Mouse (Mus musculus): Measurements from ENCODE around the gene Mlycd. TPM values are rescaled to one million over a fixed set of nuclear protein-coding genes. Genes with fewer than 3 reads are reported as not detected.

Mlycd gene
- polyA plus RNA-seq, 1 experiment from 2014 or later: 15.8 TPM

DNA sequence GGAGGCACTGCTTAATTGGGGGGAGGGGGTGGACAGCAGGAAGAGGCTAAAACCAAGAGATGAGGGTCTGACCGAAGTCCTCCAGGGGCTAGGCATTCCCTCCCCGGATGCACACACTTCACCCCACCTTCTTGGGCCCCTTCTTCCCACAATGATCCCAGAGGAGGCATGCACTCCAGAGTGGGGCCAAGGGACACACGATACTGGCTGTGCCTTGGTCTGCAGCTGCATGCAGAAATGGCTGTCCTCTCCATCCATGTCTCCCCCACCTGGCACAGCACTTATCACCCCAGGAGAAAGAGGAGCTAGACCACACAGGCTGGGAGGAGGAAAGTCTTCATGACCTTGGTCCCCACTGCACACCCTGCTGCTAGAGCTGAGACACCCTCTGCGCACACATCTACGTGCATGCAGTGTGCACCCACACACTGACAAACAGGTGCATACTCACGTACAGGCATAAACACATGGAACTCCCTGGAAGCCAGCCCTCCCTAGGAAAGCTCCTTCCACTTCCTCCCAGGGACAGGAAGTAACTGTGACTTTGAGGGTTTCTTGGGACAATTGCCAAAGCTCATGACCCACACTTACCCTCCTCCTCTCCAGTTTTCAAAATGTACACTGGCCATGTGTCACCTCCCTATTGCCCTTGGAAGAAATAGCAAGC, 31.5 kb downstream of the Mlycd start:
- H3K27ac ChIP-seq (replicated peaks): no peak overlapping the region; the same call in 1 of the 2 replicates
- H3K9me3 ChIP-seq (replicated peaks): no peaks in the 10 kb centered on the region
- H3K4me2 ChIP-seq: no peak overlapping the region
- no peaks in the 10 kb centered on the region for H3K36me3 ChIP-seq
- WGBS: 87% methylated on average over 6 of the region's 6 CpGs
- ATAC-seq (ENCODE audit: low FRiP score): no peak
- H3K9ac ChIP-seq (replicated peaks): no peak overlapping the region
- no peak overlapping the region for H3K4me3 ChIP-seq (replicated peaks)
- H3K27me3 ChIP-seq (replicated peaks): no peaks in the 10 kb centered on the region
- H3K4me1 ChIP-seq: peaks cover 12% of the 10 kb centered on the region; the same call in 1 of the 2 replicates

DNA sequence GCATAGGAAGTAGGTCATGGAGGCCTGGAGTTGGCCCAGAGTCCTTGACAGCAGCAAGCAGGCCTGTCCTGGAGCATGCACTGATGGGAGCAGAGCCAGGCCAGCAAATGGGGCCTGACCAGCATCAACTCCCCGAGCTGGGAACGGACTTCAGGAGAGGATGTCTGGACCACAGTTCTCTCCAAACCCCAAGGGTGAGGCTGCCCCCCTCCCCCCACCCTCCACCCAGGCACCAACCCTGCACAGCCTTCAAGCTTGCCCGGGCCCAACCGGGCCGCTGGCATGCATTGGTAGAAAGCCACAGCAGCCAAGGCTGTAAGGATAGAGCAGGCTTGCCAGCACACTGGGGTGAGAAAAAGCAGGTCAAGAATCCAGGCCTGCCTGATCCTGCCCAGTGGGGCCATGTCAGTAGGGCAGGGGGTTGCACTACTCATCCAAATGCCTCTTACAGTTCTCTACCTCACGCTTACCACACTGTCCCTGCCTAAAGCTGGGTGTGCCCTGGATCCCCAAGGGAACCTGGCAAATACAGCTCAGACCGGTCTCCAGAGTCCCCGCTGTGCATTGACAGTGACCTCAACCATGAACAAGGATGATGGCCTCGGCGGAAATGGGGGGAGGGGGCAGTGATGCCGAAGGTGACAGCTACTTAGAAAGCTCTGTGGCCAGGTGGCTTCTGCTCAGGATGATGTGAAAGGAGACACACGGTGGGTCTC, 33.1 kb downstream of the Mlycd start:
- Histone ChIP-seq H3K4me2 (no peak overlapping the region), H3K4me3 (replicated peaks) (no peak overlapping the region), H3K36me3 (no peaks in the 10 kb centered on the region), H3K27ac (replicated peaks) (no peak overlapping the region), H3K9ac (replicated peaks) (no peak overlapping the region), H3K27me3 (replicated peaks) (no peaks in the 10 kb centered on the region), H3K9me3 (replicated peaks) (no peaks in the 10 kb centered on the region), H3K4me1 (no peaks in the 10 kb centered on the region)
- 85% methylated on average over 12 of the region's 12 CpGs for WGBS
- ATAC-seq (ENCODE audit: low FRiP score): no peak

DNA sequence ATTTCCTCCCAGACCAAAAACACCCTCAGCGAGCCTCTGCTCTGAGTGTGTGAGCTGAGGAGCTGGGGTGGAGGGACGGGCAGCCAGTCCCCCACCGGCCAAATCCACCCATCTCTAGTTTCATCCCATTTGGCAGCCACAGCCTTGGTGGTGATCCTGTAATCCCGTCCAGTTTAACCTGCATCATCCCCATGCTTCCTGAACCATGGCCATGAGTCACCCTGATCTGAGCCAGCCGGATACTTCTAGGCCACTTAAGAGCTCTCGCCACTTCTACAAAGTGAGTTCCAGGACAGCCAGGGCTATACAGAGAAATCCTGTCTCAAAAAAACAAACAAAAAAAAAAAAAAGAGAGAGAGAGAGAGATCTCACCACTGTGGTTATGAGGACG, 33.7 kb downstream of the Mlycd start:
- WGBS: 85% methylated on average over 7 of the region's 7 CpGs

DNA sequence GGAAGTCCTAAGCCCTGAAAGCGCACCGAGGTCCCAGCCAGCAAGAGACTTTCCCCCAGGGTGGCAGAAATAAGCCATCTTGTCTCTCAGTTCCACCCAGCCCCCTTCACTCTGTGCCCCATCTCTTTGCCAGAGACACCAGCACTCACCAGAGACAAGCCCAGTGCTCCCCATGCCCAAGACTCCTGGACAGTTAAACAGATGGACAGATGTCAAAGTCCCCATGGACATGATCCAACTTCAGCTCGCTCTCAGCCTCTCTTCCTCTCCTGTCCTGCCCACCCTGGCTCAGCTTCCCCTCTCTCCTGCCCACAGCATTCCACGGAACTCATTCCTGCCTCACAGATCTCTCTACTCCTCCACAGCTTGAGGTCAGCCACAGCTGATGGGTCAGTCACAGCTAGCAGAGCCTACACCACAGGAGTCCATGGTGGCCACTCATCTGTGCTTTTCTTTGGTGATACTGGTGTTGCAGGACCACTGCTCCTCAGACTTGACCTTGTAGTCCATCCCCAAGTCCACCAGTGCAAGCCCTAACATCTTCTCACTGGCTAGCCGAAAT, 34.2 kb downstream of the Mlycd start:
- ATAC-seq (ENCODE audit: low FRiP score): no peak
- H3K27me3 ChIP-seq (replicated peaks): no peaks in the 10 kb centered on the region
- no peaks in the 10 kb centered on the region for H3K36me3 ChIP-seq
- H3K4me2 ChIP-seq: no peak overlapping the region
- no peak overlapping the region for H3K9ac ChIP-seq (replicated peaks)
- 77% methylated on average over 5 of the region's 5 CpGs for WGBS
- H3K4me3 ChIP-seq (replicated peaks): no peak overlapping the region
- H3K4me1 ChIP-seq: no peaks in the 10 kb centered on the region
- H3K9me3 ChIP-seq (replicated peaks): no peaks in the 10 kb centered on the region
- no peak overlapping the region for H3K27ac ChIP-seq (replicated peaks)

More for the DNA sequence above, 33.7 kb downstream of the Mlycd start:
- Histone ChIP-seq H3K36me3 (no peaks in the 10 kb centered on the region), H3K27ac (replicated peaks) (no peak overlapping the region), H3K27me3 (replicated peaks) (no peaks in the 10 kb centered on the region), H3K4me3 (replicated peaks) (no peak overlapping the region), H3K4me2 (no peak overlapping the region), H3K9me3 (replicated peaks) (no peaks in the 10 kb centered on the region), H3K9ac (replicated peaks) (no peak overlapping the region), H3K4me1 (no peaks in the 10 kb centered on the region)
- ATAC-seq (ENCODE audit: low FRiP score): no peak

DNA sequence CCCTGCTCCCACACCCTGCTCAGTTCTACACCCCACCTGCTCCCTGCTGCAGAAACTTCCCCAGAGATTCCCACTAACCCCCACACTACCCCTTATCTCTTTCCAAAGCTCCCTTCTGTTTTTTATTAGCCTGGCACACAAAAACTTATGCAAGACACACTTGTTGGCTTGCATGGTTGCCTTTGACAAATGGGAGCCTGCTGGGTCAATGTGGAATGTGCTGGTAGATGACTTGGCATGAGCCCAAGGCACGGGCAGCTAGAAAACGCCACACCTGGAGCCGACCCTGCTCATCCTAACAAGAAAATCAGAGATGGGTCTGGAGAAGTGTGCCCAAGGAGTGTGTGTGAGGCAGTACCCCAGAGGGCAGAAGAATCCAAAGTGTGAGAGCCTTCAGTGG, 34.9 kb downstream of the Mlycd start:
- no peak overlapping the region for H3K4me2 ChIP-seq
- 86% methylated on average over 3 of the region's 3 CpGs for WGBS
- ATAC-seq (ENCODE audit: low FRiP score): no peak

DNA sequence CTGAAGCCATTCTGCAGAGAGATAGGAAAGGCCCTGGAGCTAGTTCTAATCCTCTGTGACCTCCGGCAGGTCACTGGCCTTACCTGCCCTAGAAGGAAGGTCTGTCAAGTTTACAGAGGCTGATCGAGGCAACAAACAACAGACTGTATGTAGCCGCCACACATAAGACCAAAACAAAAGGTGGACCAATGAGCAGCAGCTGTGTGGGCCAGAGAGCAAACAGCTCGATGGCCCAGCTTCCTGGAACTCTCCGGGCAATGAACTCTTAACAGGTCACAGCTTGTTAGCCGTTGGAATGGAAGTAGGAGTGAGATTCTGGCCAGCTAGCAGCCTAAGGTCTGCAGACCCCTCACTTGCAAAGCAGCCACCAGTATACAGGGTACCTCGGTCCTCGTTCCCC, 35.6 kb downstream of the Mlycd start:
- Histone ChIP-seq H3K9ac (replicated peaks) (no peak overlapping the region), H3K9me3 (replicated peaks) (no peaks in the 10 kb centered on the region), H3K4me2 (no peak overlapping the region), H3K4me1 (no peaks in the 10 kb centered on the region), H3K27me3 (replicated peaks) (no peaks in the 10 kb centered on the region), H3K27ac (replicated peaks) (no peak overlapping the region), H3K4me3 (replicated peaks) (no peak overlapping the region), H3K36me3 (no peaks in the 10 kb centered on the region)
- 86% methylated on average over 8 of the region's 8 CpGs for WGBS
- no peak for ATAC-seq (ENCODE audit: low FRiP score)

More for the DNA sequence above, 34.9 kb downstream of the Mlycd start:
- no peaks in the 10 kb centered on the region for H3K27me3 ChIP-seq (replicated peaks)
- no peak overlapping the region for H3K9ac ChIP-seq (replicated peaks)
- H3K36me3 ChIP-seq: no peaks in the 10 kb centered on the region
- no peak overlapping the region for H3K4me3 ChIP-seq (replicated peaks)
- H3K9me3 ChIP-seq (replicated peaks): no peaks in the 10 kb centered on the region
- no peaks in the 10 kb centered on the region for H3K4me1 ChIP-seq
- H3K27ac ChIP-seq (replicated peaks): no peak overlapping the region

DNA sequence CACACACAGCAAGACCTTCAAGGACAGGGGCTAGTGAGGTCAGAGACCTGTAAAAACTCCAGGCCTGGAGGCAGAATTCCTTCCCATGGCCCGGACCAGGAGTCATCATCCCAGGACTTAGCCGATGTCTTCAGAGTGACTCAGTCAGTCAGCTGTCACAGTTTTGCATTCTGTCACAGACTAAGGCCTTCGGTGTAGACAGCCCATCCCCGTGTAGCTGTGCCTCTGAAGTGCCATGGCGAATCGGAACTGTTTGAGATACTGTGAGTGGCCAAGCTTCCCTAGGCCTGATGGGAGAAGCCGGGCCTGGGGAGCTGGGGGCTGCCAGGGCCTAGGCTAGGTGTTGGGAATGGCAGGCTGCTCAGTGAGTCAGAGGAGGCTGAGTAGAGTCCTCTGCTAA, 36.0 kb downstream of the Mlycd start:
- Histone ChIP-seq H3K27me3 (replicated peaks) (no peaks in the 10 kb centered on the region), H3K9me3 (replicated peaks) (no peaks in the 10 kb centered on the region), H3K4me1 (no peaks in the 10 kb centered on the region), H3K36me3 (no peaks in the 10 kb centered on the region), H3K9ac (replicated peaks) (no peak overlapping the region), H3K4me2 (no peak overlapping the region), H3K27ac (replicated peaks) (no peak overlapping the region), H3K4me3 (replicated peaks) (no peak overlapping the region)
- 93% methylated on average over 7 of the region's 7 CpGs for WGBS
- ATAC-seq (ENCODE audit: low FRiP score): no peak

DNA sequence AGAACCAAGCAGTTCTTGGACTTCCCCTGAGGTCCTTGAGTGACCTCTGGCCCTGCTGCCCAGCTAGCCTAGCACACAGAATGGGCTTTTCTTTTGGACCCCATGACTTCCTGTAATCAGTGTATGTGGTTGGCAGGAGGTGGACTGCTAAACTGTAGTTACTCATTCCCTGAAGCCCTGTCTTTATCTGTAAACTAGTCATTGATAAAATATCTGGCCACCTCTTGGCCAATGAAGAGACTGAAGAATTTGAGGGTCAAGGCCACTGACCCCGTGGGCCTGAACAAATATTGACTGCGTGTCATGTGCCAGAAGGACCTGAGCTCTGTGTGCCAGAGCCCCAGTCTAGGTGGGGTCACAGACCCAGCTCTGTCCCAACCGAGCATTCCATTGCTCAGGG, 37.7 kb downstream of the Mlycd start:
- Histone ChIP-seq H3K4me3 (replicated peaks) (no peak overlapping the region), H3K4me2 (no peak overlapping the region), H3K27me3 (replicated peaks) (no peaks in the 10 kb centered on the region; the same call in 1 of the 2 replicates), H3K27ac (replicated peaks) (no peak overlapping the region), H3K9ac (replicated peaks) (no peak overlapping the region), H3K9me3 (replicated peaks) (no peaks in the 10 kb centered on the region), H3K4me1 (no peaks in the 10 kb centered on the region), H3K36me3 (no peaks in the 10 kb centered on the region)
- WGBS: 68% methylated on average over 3 of the region's 3 CpGs
- no peak for ATAC-seq (ENCODE audit: low FRiP score)

DNA sequence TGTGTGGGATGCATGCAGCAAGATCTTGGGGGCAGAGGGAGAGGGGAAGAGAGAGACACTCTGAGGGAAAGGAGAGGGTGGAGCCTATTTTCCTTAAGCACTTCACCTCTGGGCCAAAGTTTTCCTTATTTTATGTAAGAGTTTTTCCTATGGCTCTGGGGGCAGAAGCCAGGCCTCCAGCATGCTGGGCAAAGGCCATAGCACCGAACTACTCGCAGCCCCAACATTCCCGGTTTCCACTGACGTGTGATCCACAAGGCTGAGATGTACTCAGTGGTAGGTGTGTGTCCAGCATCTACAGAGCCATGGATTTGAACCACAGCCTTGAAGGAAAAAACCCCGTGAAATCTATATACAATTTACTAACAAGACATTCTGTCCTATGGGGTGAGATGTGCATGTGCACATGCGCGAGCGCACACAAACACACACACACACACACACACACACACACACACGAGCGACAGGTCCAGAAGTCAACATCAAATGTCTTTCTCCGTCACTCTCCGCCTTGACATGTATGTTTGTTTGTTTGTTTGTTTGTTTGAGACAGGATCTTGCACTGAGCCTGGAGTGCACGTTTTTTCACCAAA, 39.0 kb downstream of the Mlycd start, which contains the start of gene Osgin1:
Gene Osgin1, plus strand, starts transcription at position 543 of the 593 bp plus-strand sequence.
- H3K9ac ChIP-seq (replicated peaks): no peak within 1 kb of the TSS
- no peaks in the 10 kb centered on the region for H3K9me3 ChIP-seq (replicated peaks)
- H3K4me3 ChIP-seq (replicated peaks): no peak within 1 kb of the TSS
- ATAC-seq (ENCODE audit: low FRiP score): no peak
- WGBS: 92% methylated on average over 13 of the region's 13 CpGs
- no peaks in the 10 kb centered on the region for H3K36me3 ChIP-seq
- H3K4me1 ChIP-seq: no peaks in the 10 kb centered on the region
- no peak within 1 kb of the TSS for H3K27ac ChIP-seq (replicated peaks)
- H3K4me2 ChIP-seq: no peak within 1 kb of the TSS
- no peaks in the 10 kb centered on the region; the same call in 1 of the 2 replicates for H3K27me3 ChIP-seq (replicated peaks)

DNA sequence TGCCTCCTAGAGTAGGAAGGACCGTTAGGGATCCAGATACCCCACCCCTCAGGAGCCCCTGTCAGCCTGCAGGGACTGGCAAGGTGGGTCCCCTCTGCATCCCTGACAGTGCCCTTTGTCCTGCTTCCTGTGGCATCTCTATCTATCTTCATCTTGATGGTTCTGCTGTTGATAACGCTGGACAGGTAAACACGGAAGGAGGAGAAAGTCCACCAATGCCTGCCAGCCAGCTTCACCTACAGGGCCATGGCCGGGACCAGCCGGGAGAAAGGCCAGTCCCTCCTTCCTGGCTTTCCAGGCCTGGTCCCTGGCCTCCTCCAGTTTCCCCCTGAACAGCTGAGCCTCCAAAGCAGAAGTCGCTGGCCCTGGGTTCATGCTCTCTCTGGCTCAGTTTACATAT, 39.9 kb downstream of the Mlycd start:
- no peak overlapping the region for H3K4me3 ChIP-seq (replicated peaks)
- H3K27ac ChIP-seq (replicated peaks): no peak overlapping the region
- no peak overlapping the region for H3K4me2 ChIP-seq
- no peak overlapping the region for H3K9ac ChIP-seq (replicated peaks)
- peaks cover 4% of the 10 kb centered on the region for H3K4me1 ChIP-seq
- no peaks in the 10 kb centered on the region; the same call in 1 of the 2 replicates for H3K27me3 ChIP-seq (replicated peaks)
- ATAC-seq (ENCODE audit: low FRiP score): no peak
- no peaks in the 10 kb centered on the region for H3K36me3 ChIP-seq
- 77% methylated on average over 6 of the region's 6 CpGs for WGBS
- H3K9me3 ChIP-seq (replicated peaks): no peaks in the 10 kb centered on the region

DNA sequence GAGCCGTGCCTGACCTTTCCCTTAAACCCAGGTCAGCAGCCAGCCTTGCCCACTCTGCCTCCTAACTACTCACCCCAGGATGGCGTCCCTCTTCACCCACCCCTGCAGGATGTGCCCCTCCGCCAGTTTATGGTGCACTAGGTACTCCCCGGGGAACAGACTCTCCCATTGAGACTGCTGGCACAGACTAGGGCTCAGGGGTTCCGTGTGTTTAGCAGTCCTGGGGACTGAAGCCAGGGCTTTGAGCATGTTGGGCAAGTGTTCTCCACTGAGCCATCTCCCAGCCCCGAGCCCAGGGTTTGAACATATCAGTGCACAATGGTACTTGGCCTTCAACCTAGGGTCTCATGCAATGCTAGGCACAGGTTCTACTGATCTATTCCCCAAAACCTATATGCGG, 40.8 kb downstream of the Mlycd start:
- H3K4me1 ChIP-seq: peaks cover 14% of the 10 kb centered on the region
- H3K4me3 ChIP-seq (replicated peaks): no peak overlapping the region
- 82% methylated on average over 7 of the region's 7 CpGs for WGBS
- no peak overlapping the region for H3K27ac ChIP-seq (replicated peaks)
- no peak overlapping the region for H3K4me2 ChIP-seq
- ATAC-seq (ENCODE audit: low FRiP score): no peak
- H3K27me3 ChIP-seq (replicated peaks): no peaks in the 10 kb centered on the region; the same call in 1 of the 2 replicates
- H3K9ac ChIP-seq (replicated peaks): no peak overlapping the region
- no peaks in the 10 kb centered on the region for H3K36me3 ChIP-seq
- H3K9me3 ChIP-seq (replicated peaks): no peaks in the 10 kb centered on the region

Measured in neural tube, embryonic 15.5 days (tissue).